Mouse (Mus musculus): Measurements from ENCODE around the gene Eef1a2. TPM values are rescaled to one million over a fixed set of nuclear protein-coding genes. Genes with fewer than 3 reads are reported as not detected.

The Eef1a2 gene
- total RNA-seq, 1 experiment from 2014 or later = 49.3 TPM

GRCm38 (mm10) chr2:181133837-181134590 is 22.8 kb downstream of the Eef1a2 start:
- no peak for DNase-seq

GRCm38 (mm10) chr2:181130245-181130644 is 26.6 kb downstream of the Eef1a2 start:
- DNase-seq = no peak

GRCm38 (mm10) chr2:181128963-181129362 is 27.9 kb downstream of the Eef1a2 start:
- no peak for DNase-seq

GRCm38 (mm10) chr2:181127786-181128185 is 29.0 kb downstream of the Eef1a2 start:
- no peak for DNase-seq

- no peak for DNase-seq
These were observed 30.9 kb downstream of the Eef1a2 start for GRCm38 (mm10) chr2:181125726-181126455.

- no peak for DNase-seq
These were observed 34.2 kb downstream of the Eef1a2 start for GRCm38 (mm10) chr2:181122642-181123041.

GRCm38 (mm10) chr2:181120922-181121449 is 35.8 kb downstream of the Eef1a2 start:
- no peak for DNase-seq

GRCm38 (mm10) chr2:181119952-181120351 is 36.9 kb downstream of the Eef1a2 start:
- no peak for DNase-seq

GRCm38 (mm10) chr2:181116436-181116835 is 40.4 kb downstream of the Eef1a2 start:
- DNase-seq = no peak

- DNase-seq = no peak
These were observed 41.4 kb downstream of the Eef1a2 start for GRCm38 (mm10) chr2:181115367-181115766.

- no peak for DNase-seq
These were observed 43.0 kb downstream of the Eef1a2 start for GRCm38 (mm10) chr2:181113762-181114361.

GRCm38 (mm10) chr2:181111665-181112064 is 45.1 kb downstream of the Eef1a2 start:
- no peak for DNase-seq

GRCm38 (mm10) chr2:181104111-181104510 is 52.7 kb downstream of the Eef1a2 start:
- no peak for DNase-seq

- peak; percentile 20 for DNase-seq
These were observed 54.7 kb downstream of the Eef1a2 start for GRCm38 (mm10) chr2:181102161-181102560.

- no peak for DNase-seq
These were observed 55.2 kb downstream of the Eef1a2 start for GRCm38 (mm10) chr2:181101626-181102025.

- DNase-seq = no peak
These were observed 56.7 kb downstream of the Eef1a2 start for GRCm38 (mm10) chr2:181100087-181100486.

Other genes with a start within 250 kb of the Eef1a2 start
- 43.5 and 54.0 TPM in 2 replicates for gene Ythdf1, start 236.1 kb downstream of the Eef1a2 start, total RNA-seq (2021)
- gene Birc7, start 228.0 kb downstream of the Eef1a2 start, total RNA-seq (2021) = not detected in 2 replicates
- gene Nkain4, start 202.3 kb downstream of the Eef1a2 start, total RNA-seq (2021) = 2.2 and 2.7 TPM in 2 replicates
- 48.6 and 65.6 TPM in 2 replicates for gene Arfgap1, start 189.8 kb downstream of the Eef1a2 start, total RNA-seq (2021)
- gene Col20a1, start 170.5 kb downstream of the Eef1a2 start, total RNA-seq (2021) = 2.6 and 3.4 TPM in 2 replicates
- 9.9 and 19.2 TPM in 2 replicates for gene Chrna4, start 113.5 kb downstream of the Eef1a2 start, total RNA-seq (2021)
- gene Kcnq2, start 21.7 kb downstream of the Eef1a2 start, total RNA-seq (2021) = 3.7 and 6.3 TPM in 2 replicates
- 79.5 and 82.6 TPM in 2 replicates for gene Ppdpf, start 30.2 kb upstream of the Eef1a2 start, total RNA-seq (2021)
- not detected in 2 replicates for gene Ptk6, start 45.8 kb upstream of the Eef1a2 start, total RNA-seq (2021)
- 0.58 TPM in 1 of 2 replicates, not detected in the other for gene Srms, start 56.2 kb upstream of the Eef1a2 start, total RNA-seq (2021)
- 0.43 and 0.67 TPM in 2 replicates for gene Fndc11, start 63.0 kb upstream of the Eef1a2 start, total RNA-seq (2021)
- 18.9 and 22.1 TPM in 2 replicates for gene Helz2, start 85.0 kb upstream of the Eef1a2 start, total RNA-seq (2021)
- gene Gmeb2, start 131.0 kb upstream of the Eef1a2 start, total RNA-seq (2021) = 15.3 and 18.5 TPM in 2 replicates
- gene Stmn3, start 157.5 kb upstream of the Eef1a2 start, total RNA-seq (2021) = 9.8 and 12.2 TPM in 2 replicates
- 43.4 and 44.7 TPM in 2 replicates for gene Rtel1, start 162.7 kb upstream of the Eef1a2 start, total RNA-seq (2021)
- 51.2 and 61.6 TPM in 2 replicates for gene Zgpat, start 207.9 kb upstream of the Eef1a2 start, total RNA-seq (2021)
- 40.8 and 49.7 TPM in 2 replicates for gene Arfrp1, start 208.4 kb upstream of the Eef1a2 start, total RNA-seq (2021)
- 24.7 and 33.2 TPM in 2 replicates for gene Lime1, start 223.1 kb upstream of the Eef1a2 start, total RNA-seq (2021)